Mouse (Mus musculus): ENCODE data around the gene Trpm7. TPM values are rescaled to one million over a fixed set of nuclear protein-coding genes. Genes with fewer than 3 reads are reported as not detected.

Gene Trpm7
- total RNA-seq, 2 experiments from 2014 or later: 64.1 to 69.1 TPM

DNA sequence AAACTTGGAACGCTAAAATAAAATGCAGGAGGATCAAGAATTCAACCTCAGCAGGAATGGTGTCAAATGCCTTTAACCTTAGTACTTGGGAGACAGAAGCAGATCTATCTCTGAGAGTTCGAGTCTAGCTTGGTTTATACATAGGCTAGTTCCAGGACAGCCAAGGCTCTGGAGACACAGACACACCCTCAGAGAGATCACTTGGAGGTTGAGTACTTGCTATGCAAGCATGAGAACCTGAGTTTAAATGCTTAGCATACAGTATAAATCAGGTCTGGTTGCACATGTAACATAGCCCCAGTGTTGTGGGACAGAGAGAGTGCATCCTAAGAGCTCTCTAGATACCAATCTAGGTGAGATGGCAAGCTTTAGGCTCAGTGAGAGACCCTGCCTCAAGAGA is 58.6 kb downstream of the Trpm7 start:
- DNase-seq (ENCODE audit: low spot score in 2 of 2): no peak

DNA sequence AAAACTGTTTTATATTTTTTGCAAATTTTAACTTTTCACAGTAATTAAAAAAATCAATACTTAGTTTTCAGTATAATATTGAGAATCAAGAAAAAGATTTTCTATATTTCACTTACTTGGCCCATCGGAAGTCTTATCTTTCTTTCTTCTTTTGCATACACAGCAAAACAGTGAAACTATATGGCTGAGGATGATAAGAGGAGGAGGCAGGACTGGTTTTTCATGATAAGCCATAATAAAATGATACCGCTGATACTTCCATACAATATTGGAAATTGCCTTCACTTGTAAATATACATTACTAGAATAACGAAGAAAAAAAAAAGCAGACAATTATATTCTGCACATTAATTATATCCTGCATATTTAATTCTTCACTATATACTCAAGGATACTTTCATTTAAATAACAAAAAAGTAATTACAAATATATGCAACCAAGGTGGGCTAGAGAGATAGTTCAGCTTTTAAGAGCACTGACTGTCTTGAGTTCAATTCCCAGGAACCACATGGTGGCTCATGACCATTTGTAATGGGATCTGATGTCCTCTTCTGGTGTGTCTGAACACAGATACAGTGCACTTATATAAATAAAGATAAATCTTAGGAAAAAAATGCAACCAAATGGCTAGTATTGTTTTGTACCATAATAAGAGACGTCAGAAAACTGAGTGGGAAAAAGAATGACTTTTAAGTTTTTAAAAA is 59.2 kb downstream of the Trpm7 start:
- no peak for DNase-seq (ENCODE audit: low spot score in 2 of 2)

DNA sequence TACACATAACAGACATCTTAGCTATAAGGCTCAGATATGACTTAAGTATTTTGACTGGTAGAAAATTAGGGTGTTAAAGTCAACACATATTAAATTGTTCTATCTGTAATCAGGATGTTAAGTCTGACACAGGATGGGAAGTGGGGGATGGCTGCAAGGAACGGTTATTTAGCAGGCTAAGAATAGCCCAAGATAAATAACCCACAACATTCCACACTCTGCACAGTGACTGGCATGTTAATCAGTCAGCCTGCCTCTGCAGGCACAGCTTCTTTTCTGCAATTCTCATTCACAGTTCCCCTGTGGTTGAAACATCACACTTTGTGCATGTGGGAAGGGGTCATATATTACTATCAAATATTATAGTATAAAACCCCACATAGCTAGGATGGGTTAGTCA is 60.2 kb downstream of the Trpm7 start:
- no peak for DNase-seq (ENCODE audit: low spot score in 2 of 2)

DNA sequence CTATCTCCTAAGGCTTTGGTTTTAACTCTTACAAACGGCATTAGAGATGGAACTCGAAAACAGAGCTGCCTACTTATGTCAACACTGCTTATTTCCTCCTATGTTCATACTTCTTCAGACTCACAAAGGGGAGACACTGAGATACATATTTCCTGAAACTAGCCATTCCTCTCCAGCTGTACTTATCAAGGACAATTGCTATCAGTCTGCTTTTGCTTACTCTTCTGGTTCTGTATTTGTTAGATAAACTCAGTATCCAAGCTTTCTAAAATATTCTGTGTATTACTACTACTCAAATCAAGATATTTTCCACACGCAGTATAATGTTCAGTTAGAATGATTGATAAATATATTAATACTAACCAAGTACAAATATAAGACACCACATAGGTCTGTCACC is 74.0 kb downstream of the Trpm7 start:
- DNase-seq (ENCODE audit: low spot score in 2 of 2): no peak

- no peak for DNase-seq (ENCODE audit: low spot score in 2 of 2)
Measured at GRCm38 (mm10) chr2:126798455-126798854, 77.6 kb downstream of the Trpm7 start.

DNA sequence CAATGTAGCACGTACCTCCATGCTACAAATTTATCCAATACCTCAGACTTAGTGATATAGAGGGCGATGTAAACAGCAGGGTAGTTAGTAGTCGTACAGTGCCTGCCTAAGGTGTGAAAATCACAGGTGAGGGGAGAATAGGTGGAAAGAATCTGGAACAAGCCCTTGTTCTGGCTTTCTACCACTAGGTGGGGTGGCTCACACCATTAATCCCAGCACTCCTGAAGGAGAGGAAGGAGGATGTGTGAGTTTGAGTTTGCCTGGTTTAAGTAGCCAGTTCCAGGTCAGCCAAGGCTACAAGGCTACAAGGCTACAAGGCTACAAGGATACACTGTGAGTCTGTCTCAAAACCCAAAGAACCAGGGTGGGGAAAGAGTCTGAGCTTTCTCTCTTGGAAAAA is 80.3 kb downstream of the Trpm7 start:
- no peak for DNase-seq (ENCODE audit: low spot score in 2 of 2)

- DNase-seq (ENCODE audit: low spot score in 2 of 2): no peak
Measured at GRCm38 (mm10) chr2:126792611-126793010, 83.4 kb downstream of the Trpm7 start.

- DNase-seq (ENCODE audit: low spot score in 2 of 2): no peak
Measured at GRCm38 (mm10) chr2:126787721-126788342, 88.2 kb downstream of the Trpm7 start.

DNA sequence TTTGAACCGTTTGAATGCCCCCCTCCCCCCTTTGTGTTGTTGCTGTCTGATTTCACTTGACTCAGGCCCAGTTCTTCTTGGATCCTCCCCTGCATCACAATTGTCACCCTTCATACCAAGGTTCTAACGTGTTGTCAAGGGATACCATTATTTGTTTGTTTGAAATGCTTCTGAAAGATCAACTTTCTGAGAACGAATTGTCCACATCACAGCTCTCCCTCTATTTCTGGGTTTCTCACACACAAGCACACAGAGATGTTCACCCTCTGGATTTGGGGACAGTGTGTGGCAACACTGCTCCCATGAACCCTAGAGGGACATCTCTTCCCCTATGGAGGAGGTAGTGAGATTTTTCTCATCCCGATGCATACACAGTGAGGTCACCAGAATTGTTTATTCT is 92.7 kb downstream of the Trpm7 start, which contains the start of gene Usp50:
Gene Usp50 (minus strand): TSS at position 101 of the 400 bp plus-strand sequence.
- no peak for DNase-seq (ENCODE audit: low spot score in 2 of 2)

- no peak for DNase-seq (ENCODE audit: low spot score in 2 of 2)
Measured at GRCm38 (mm10) chr2:126782433-126782832, 93.6 kb downstream of the Trpm7 start.

GRCm38 (mm10) chr2:126781478-126781877 is 94.6 kb downstream of the Trpm7 start:
- no peak for DNase-seq (ENCODE audit: low spot score in 2 of 2)

GRCm38 (mm10) chr2:126780286-126780685 is 95.7 kb downstream of the Trpm7 start:
- no peak for DNase-seq (ENCODE audit: low spot score in 2 of 2)

DNA sequence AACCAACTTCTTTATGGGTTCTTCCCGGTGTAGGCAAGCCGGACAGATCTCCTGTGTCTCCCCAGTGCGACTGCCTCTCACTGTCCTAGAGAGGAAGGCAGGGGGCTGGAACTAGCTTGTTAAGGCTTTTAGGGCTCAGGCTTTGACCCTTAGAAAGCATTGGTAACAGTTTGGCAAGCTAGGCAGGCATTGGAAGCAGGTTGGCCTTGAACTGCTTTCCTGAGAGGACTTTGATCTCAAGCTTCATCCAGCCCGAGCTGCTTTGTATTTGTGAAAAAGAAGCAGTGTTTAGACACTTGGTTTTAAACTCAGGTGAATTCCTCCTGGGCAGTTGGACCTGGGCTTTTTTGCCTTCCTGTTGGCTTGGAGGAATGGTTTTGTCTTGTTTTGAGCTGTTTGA is 97.2 kb downstream of the Trpm7 start:
- DNase-seq (ENCODE audit: low spot score in 2 of 2): no peak

- DNase-seq (ENCODE audit: low spot score in 2 of 2): no peak
Measured at GRCm38 (mm10) chr2:126776416-126776815, 99.6 kb downstream of the Trpm7 start.

GRCm38 (mm10) chr2:126775951-126776350 is 100.1 kb downstream of the Trpm7 start:
- no peak for DNase-seq (ENCODE audit: low spot score in 2 of 2)

DNA sequence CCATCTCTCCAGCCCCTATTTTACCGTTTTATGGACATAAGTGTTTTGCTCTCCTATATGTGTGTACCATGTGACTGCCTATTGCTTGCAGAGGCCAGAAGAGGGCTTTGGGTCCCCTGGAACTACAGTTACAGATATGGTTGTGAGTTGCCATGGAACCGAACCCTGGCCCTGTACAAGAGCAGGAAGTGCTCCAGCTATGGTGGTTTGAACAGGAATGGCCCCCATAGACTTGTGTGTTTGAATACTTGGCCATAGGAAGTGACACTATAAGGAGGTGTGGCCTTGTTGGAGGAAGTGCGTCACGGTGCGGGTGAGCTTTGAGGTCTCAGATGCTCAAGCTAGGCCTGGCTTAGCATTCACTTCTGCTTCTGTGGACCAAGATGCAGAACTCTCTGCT is 103.8 kb downstream of the Trpm7 start:
- no peak for DNase-seq (ENCODE audit: low spot score in 2 of 2)

DNA sequence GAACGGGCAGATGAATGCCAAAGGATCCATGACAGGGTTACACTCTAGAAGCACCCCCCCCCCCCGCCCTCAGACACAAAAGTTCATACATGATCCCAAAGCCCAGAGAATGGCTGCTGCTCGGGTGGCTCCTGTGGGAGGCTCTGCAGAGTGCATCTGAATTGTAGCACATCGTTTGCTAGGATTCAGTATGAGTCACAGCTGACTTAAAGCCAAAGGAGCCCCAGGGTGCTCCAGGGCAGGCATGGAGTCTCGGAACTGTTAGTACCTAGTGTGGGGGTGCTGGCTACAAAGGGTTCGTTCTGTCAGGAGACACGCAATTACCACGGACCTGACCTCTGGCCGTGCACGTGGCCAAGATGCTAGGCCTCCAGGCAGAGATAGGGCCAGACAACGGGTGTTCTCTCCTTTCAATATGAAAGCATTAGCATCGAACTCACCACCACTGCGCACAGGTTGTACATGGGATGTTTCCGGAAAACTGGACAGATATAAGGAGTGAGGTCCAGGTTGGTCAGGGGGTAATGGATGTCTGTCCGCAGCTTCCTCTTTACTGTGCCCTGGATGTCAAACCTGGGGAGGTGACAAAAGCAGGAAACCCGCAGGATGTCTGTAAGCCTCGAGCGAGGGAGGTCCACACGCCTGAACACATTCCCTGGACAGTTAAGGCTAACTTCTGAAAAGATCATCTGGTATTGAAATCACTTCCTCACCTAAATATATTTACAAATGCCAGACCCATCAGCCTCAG is 106.4 kb downstream of the Trpm7 start:
- no peak for DNase-seq (ENCODE audit: low spot score in 2 of 2)

DNA sequence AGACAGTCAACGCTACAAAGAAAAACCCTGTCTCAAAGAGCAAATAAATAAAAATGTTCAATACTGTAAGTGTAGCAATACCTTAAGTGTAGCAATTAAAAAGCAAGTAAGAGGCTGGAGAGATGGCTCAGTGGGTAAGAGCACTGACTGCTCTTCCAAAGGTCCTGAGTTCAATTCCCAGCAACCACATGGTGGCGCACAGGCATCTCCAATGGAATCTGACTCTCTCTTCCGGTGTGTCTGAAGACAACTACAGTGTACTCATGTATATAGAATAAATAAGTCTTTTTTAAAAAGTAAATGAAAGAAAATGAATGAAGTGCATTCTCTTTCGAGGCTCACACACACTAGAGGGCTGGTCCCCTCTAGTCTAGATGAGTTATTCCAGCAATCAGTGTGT is 107.8 kb downstream of the Trpm7 start:
- DNase-seq (ENCODE audit: low spot score in 2 of 2): no peak

DNA sequence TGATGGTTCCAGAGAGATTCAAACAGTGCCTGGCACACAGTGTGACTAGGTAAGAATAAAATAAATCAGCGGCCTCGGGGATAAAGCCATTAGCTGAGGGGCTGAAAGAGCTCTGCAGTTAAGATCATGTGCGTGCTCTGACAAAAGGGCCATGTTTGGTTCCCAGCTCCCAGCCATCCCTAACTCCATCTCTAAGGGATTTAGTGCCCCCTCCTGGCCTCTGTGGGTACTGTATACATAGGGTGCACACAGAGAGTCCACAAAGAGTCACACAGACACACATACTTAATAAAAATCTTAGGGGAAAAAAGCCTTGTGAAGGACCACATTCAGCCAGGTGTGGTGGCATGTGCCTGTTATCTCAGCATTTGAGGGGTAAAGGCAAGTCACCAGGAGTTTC is 108.4 kb downstream of the Trpm7 start:
- no peak for DNase-seq (ENCODE audit: low spot score in 2 of 2)

DNA sequence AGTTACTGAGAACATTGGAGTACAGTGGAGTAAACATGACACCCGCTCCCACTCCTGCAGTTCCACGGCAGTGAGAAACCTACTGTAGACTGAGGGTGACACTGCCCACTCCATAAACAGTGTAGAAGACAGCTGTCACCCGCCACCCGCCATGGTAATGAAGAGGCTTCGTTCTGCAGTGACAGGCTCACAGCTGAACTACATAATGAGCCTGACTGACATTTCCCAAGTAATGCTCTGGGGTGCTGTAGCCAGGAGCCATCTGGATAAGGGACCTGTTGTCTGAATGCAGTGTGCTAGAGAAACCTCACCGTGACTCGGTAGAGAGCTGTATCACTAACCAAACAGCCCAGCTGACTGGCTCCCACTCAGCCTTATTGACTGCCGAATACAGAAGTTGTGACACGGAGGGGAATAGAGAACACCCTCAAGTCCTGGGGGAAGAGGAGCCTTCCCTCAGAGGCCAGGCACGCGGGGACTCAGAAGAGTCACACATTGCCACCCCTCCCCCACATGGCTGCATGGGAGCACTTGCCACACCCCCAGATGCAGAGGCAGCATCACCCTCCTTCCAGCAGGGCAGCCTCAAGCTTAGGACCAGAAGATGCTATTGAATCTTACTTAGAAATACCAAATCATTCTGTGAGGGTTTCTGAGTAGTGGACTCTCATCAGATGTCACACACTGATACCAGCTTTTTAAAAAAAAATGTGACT is 110.0 kb downstream of the Trpm7 start:
- DNase-seq (ENCODE audit: low spot score in 2 of 2): no peak

DNA sequence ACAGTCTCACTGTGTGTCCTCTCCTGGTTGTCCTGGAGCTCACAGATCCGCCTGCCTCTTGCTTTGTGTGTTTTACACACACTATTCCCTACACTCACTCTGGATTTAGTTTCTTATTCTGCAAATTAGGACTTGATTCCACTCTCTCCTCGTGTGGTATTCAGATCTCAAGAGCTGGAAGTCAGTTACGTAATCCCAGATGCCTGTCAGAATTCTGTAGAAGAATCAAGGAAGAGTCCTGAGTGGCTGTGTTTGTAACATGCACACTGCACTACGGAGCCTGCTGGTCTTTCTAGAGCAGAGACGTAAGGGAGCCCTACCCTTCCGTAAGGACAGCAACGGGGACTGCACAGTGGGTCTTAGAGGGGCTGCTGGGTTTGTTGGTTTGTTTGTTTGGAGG is 116.7 kb downstream of the Trpm7 start:
- no peak for DNase-seq (ENCODE audit: low spot score in 2 of 2)

DNA sequence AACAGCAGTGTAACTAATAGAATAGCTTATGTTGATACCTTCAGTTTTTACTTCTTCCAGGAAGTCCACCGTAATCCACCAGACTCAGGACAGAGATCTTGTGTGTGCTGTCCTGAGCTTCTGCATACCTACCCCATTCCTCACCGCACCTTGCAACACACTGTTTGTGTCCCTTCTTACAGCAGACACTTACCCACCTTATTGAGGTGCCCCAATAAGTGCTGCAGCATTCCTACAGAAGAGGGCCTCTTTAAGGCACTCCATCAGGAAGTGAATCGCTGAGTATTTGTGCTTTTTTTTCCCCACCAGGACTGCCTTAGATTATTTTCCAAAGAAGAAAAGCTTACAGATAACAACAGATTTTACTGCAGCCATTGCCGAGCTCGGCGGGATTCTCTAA is 120.4 kb downstream of the Trpm7 start:
- DNase-seq (ENCODE audit: low spot score in 2 of 2): no peak

Measured in adrenal gland, postnatal 4 days (tissue).